In genomic region chr13:34254691-34255090, GRCm38 (mm10) we compare ENCODE assay signal across 8 mouse cellular contexts.
DNase-seq lines count a peak whose midpoint lies in the region; ATAC-seq and TF ChIP-seq lines count a peak whose summit lies in the region.

No protein-coding gene starts in this region.

- peaks cover 8% of the 10 kb centered on the region; the same call in 1 of the 2 replicates for H3K4me1 ChIP-seq in heart, adult 2 months (ENCODE audit: control insufficient read depth, insufficient read depth, low read length)
- H3K4me1 ChIP-seq in heart, embryonic 12.5 days (replicated peaks), result peaks cover 19% of the 10 kb centered on the region
- H3K4me1 ChIP-seq in bone marrow macrophage, adult 2 months (ENCODE audit: control insufficient read depth, insufficient read depth, low read length), result peaks cover 30% of the 10 kb centered on the region
- H3K4me1 ChIP-seq in liver, adult 2 months (ENCODE audit: control insufficient read depth, insufficient read depth, low read length), result peaks cover 27% of the 10 kb centered on the region

- no peak overlapping the region for H3K4me2 ChIP-seq in heart, embryonic 12.5 days

- no peaks in the 10 kb centered on the region for H3K36me3 ChIP-seq in heart, adult 2 months (ENCODE audit: control insufficient read depth, insufficient read depth, low read length)
- H3K36me3 ChIP-seq in heart, embryonic 12.5 days, result no peaks in the 10 kb centered on the region
- no peaks in the 10 kb centered on the region for H3K36me3 ChIP-seq in liver, adult 2 months (ENCODE audit: control insufficient read depth, insufficient read depth, low read length)

- TF ChIP-seq CTCF in heart, adult 2 months (IDR thresholded peaks at IDR 0.05), result no peak
- no peak for TF ChIP-seq CTCF in bone marrow macrophage, adult 2 months (IDR thresholded peaks at IDR 0.05; ENCODE audit: low read depth, low read length)
- no peak for TF ChIP-seq CTCF in liver, adult 2 months (IDR thresholded peaks at IDR 0.05; ENCODE audit: low read depth, low read length)

- H3K79me2 ChIP-seq in heart, adult 2 months (replicated peaks; ENCODE audit: control insufficient read depth, insufficient read depth, low read length), result no peaks in the 10 kb centered on the region
- peaks cover 10% of the 10 kb centered on the region; the same call in 1 of the 2 replicates for H3K79me2 ChIP-seq in liver, adult 2 months (ENCODE audit: control insufficient read depth, insufficient read depth, low read length)

- intact Hi-C loops in heart, adult 2 months (cut with DNase I), result no loop called here
- intact Hi-C loops in heart, postnatal 10 days (cut with DNase I), result no loop called here

- 16% methylated on average over 5 of the region's 5 CpGs for WGBS in heart, adult 2 months
- 70% methylated on average over 5 of the region's 5 CpGs for WGBS in heart, embryonic 12.5 days
- 6% methylated on average over 5 of the region's 5 CpGs for WGBS in liver, adult 2 months

- H3K4me3 ChIP-seq in heart, adult 2 months, result no peak overlapping the region
- no peak overlapping the region for H3K4me3 ChIP-seq in heart, embryonic 12.5 days
- no peak overlapping the region for H3K4me3 ChIP-seq in bone marrow macrophage, adult 2 months (ENCODE audit: insufficient read depth, low read length)
- no peak overlapping the region for H3K4me3 ChIP-seq in liver, adult 2 months (ENCODE audit: insufficient read depth, low read depth, low read length)

- no peaks in the 10 kb centered on the region for H3K9me3 ChIP-seq in heart, embryonic 12.5 days (replicated peaks)

- DNase-seq in heart, adult 2 months, result peak; percentile 39 to 61
- peak; percentile 51 to 55 for DNase-seq in heart, postnatal 10 days
- peak; percentile 96 for DNase-seq in liver, adult 2 months (ENCODE audit: extremely low read depth, low read depth, low spot score)
- peak; percentile 59 to 64 for DNase-seq in spleen, adult 18-20 months
- no peak for DNase-seq in ovary, postnatal 36 days (ENCODE audit: low spot score)
- no peak for DNase-seq in retina, postnatal 1 day

- no peak for TF ChIP-seq POLR2A in heart, adult 2 months (IDR thresholded peaks at IDR 0.05; ENCODE audit: insufficient read depth, low read depth, low read length)
- TF ChIP-seq POLR2A in bone marrow macrophage, adult 2 months (IDR thresholded peaks at IDR 0.05; ENCODE audit: borderline replicate concordance, low read depth, low read length), result no peak
- no peak for TF ChIP-seq POLR2A in liver, adult 2 months (IDR thresholded peaks at IDR 0.05; ENCODE audit: extremely low read depth, insufficient read depth, low read length)

- ATAC-seq in heart, embryonic 12.5 days (ENCODE audit: insufficient number of reproducible peaks, low FRiP score), result no peak

- H3K27ac ChIP-seq in heart, adult 2 months, result peak overlapping the region; percentile 47
- H3K27ac ChIP-seq in heart, embryonic 12.5 days (ENCODE audit: poor library complexity, severe bottlenecking), result no peak overlapping the region
- peak overlapping the region; percentile 77 for H3K27ac ChIP-seq in bone marrow macrophage, adult 2 months (ENCODE audit: insufficient read depth, low read depth, low read length)
- H3K27ac ChIP-seq in liver, adult 2 months (replicated peaks; ENCODE audit: insufficient read depth, low read depth, low read length), result peak overlapping the region; percentile 55

- H3K27me3 ChIP-seq in heart, adult 2 months (ENCODE audit: control insufficient read depth, insufficient read depth, low read length), result no peaks in the 10 kb centered on the region
- H3K27me3 ChIP-seq in heart, embryonic 12.5 days (replicated peaks), result no peaks in the 10 kb centered on the region
- no peaks in the 10 kb centered on the region for H3K27me3 ChIP-seq in liver, adult 2 months (ENCODE audit: control insufficient read depth, insufficient read depth, low read length)

- TF ChIP-seq EP300 in heart, adult 2 months (IDR thresholded peaks at IDR 0.05; ENCODE audit: insufficient read depth, low read depth, low read length), result no peak

- H3K9ac ChIP-seq in heart, adult 2 months (ENCODE audit: low read depth, low read length), result no peak overlapping the region
- H3K9ac ChIP-seq in heart, embryonic 12.5 days, result no peak overlapping the region
- H3K9ac ChIP-seq in liver, adult 2 months (ENCODE audit: low read depth, low read length), result no peak overlapping the region

Comparison
In these comparisons a context has a peak if more than half of its experiments do, and no peak if none do; other contexts are left out.
1. DNase-seq: peak in heart, adult 2 months (2 of 2), heart, postnatal 10 days (2 of 2), liver, adult 2 months (single experiment) and spleen, adult 18-20 months (2 of 2); none in ovary, postnatal 36 days (single experiment) and retina, postnatal 1 day (single experiment).